Mouse (Mus musculus) myocyte (in vitro differentiated cells): ENCODE results near the gene Hspb9. TPM values are rescaled to one million over a fixed set of nuclear protein-coding genes. Genes with fewer than 3 reads are reported as not detected.

Experiments
- H3K27me3 ChIP-seq: one replicate; pipeline ENCODE4 v1.6.1; 2011; ENCODE audit not compliant: control insufficient read depth, insufficient read depth, insufficient read length
- H3K36me3 ChIP-seq: one replicate; pipeline ENCODE4 v1.6.1; 2011; ENCODE audit not compliant: control insufficient read depth, insufficient read depth
- H3K4me2 ChIP-seq: one replicate; pipeline ENCODE4 v1.6.1; 2011; ENCODE audit warnings: low read depth, control low read depth
- H3K4me3 ChIP-seq: one replicate; pipeline ENCODE4 v1.5.1; 2011; ENCODE audit warnings: mild to moderate bottlenecking, control low read depth, moderate library complexity
- H3K79me2 ChIP-seq: one replicate; pipeline ENCODE4 v1.6.1; 2011; ENCODE audit not compliant: control insufficient read depth, insufficient read depth
- H3ac ChIP-seq: one replicate; pipeline ENCODE4 v1.6.1; 2011; ENCODE audit not compliant: control insufficient read depth, insufficient read length
- CEBPB ChIP-seq: IDR thresholded peaks from 2 replicates; pipeline ENCODE4 v1.6.1; 2011; ENCODE audit warnings: mild to moderate bottlenecking, moderate library complexity; ENCODE audit not compliant: poor library complexity, insufficient read depth, severe bottlenecking
- E2F4 ChIP-seq: IDR thresholded peaks from one replicate; pipeline ENCODE4 v1.6.1; 2011; ENCODE audit warnings: mild to moderate bottlenecking, control low read depth, moderate library complexity; ENCODE audit not compliant: insufficient read depth
- MAX ChIP-seq: IDR thresholded peaks from one replicate; pipeline ENCODE4 v1.6.1; 2011; ENCODE audit warnings: low read depth, mild to moderate bottlenecking, control low read depth
- MYOD1 ChIP-seq, 3 experiments: IDR thresholded peaks; one replicate each; pipeline ENCODE4 v1.6.1; 2011; ENCODE audit warnings: control low read depth in 2 of 3, low read depth in 2 of 3, mild to moderate bottlenecking in 2 of 3, moderate library complexity in 1 of 3; ENCODE audit not compliant: insufficient read length in 2 of 3, control insufficient read depth in 1 of 3
- MYOG ChIP-seq, 3 experiments: IDR thresholded peaks; one replicate each; pipeline ENCODE4 v1.6.1; 2011; ENCODE audit warnings: control low read depth in 2 of 3, low read depth in 2 of 3, mild to moderate bottlenecking in 2 of 3; ENCODE audit not compliant: insufficient read length in 2 of 3, control insufficient read depth in 1 of 3, insufficient read depth in 1 of 3
- POLR2A ChIP-seq: IDR thresholded peaks from one replicate; pipeline ENCODE4 v1.6.1; 2011; ENCODE audit warnings: low read depth, mild to moderate bottlenecking, control low read depth, moderate library complexity; ENCODE audit not compliant: insufficient read length
- POLR2AphosphoS2 ChIP-seq: IDR thresholded peaks from one replicate; pipeline ENCODE4 v1.6.1; 2011; ENCODE audit warnings: low read depth, control low read depth; ENCODE audit not compliant: insufficient read length
- REST ChIP-seq: IDR thresholded peaks from one replicate; pipeline ENCODE4 v1.6.1; 2011; ENCODE audit warnings: mild to moderate bottlenecking, control low read depth, moderate library complexity; ENCODE audit not compliant: insufficient read depth, insufficient read length
- SRF ChIP-seq: IDR thresholded peaks from one replicate; pipeline ENCODE4 v1.6.1; 2011; ENCODE audit warnings: low read depth; ENCODE audit not compliant: control insufficient read depth, insufficient read length
- TCF12 ChIP-seq: IDR thresholded peaks from one replicate; pipeline ENCODE4 v1.6.1; 2011; ENCODE audit warnings: mild to moderate bottlenecking, control low read depth; ENCODE audit not compliant: poor library complexity, insufficient read depth, severe bottlenecking
- TCF3 ChIP-seq: IDR thresholded peaks from one replicate; pipeline ENCODE4 v1.6.1; 2011; ENCODE audit warnings: low read depth, control low read depth; ENCODE audit not compliant: insufficient read length
- USF1 ChIP-seq: IDR thresholded peaks from one replicate; pipeline ENCODE4 v1.6.1; 2011; ENCODE audit warnings: low read depth, mild to moderate bottlenecking, control low read depth, moderate library complexity
- polyA plus RNA-seq: library from polyadenylated mRNA; unstranded; fragments of >200 nt; fragmentation: generic; extraction: Trizol; gene quantifications from one replicate; pipeline ENCODE4 v1.2.1, GENCODE M21; 2012; ENCODE audit warnings: missing spikeins

Hspb9 gene
- polyA plus RNA-seq, 1 experiment: 0.23 TPM

DNA sequence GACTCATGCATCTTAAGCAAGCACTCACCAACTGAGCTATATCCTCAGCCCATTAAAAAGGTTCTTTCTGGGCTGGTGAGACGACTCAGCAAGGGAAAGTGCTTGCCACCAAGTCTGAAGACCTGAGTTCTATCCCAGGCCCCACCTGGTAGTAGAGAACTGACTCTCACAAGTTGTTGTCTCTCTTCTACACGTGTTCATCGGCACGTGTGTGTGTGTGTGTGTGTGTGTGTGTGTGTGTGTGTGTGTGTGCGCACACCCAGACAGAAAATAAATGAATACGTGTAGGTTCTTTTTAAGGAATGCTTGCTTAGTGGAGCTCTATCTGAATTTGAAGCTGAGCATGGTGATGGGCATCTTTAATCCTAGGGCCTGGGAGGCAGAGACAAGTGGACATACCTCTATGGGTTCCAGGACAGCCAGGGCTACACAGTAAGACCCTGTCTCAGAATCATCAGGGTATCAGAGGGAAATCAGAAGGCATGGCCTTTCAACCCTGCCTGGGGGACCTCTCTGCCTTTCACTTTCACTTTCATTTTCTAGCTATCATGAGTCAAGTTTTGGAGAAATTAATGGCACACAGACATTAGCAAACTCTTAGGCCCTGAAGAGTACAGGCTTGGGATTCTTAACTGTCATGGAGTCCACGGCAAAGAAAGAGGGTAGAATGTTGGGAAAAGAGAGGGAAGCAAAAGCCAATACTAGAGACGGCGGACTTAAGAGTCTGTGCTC is 21.6 kb downstream of the Hspb9 start:
- peak overlapping the region; percentile 96 for H3K4me2 ChIP-seq
- H3K27me3 ChIP-seq: no peaks in the 10 kb centered on the region
- peaks cover 77% of the 10 kb centered on the region for H3K79me2 ChIP-seq
- no peak overlapping the region for H3ac ChIP-seq
- TF ChIP-seq TCF3 (no peak), POLR2AphosphoS2 (no peak), MAX (no peak), REST (no peak), MYOD1 (IDR thresholded peaks at IDR 0.05; ENCODE audit: control insufficient read depth in 1 of 3, insufficient read length in 2 of 3, low read depth in 2 of 3) (no peak), MYOG (IDR thresholded peaks at IDR 0.05; ENCODE audit: control insufficient read depth in 1 of 3, insufficient read depth in 1 of 3, insufficient read length in 2 of 3, low read depth in 2 of 3) (no peak)
- peaks cover 12% of the 10 kb centered on the region for H3K36me3 ChIP-seq
- H3K4me3 ChIP-seq: no peak overlapping the region

DNA sequence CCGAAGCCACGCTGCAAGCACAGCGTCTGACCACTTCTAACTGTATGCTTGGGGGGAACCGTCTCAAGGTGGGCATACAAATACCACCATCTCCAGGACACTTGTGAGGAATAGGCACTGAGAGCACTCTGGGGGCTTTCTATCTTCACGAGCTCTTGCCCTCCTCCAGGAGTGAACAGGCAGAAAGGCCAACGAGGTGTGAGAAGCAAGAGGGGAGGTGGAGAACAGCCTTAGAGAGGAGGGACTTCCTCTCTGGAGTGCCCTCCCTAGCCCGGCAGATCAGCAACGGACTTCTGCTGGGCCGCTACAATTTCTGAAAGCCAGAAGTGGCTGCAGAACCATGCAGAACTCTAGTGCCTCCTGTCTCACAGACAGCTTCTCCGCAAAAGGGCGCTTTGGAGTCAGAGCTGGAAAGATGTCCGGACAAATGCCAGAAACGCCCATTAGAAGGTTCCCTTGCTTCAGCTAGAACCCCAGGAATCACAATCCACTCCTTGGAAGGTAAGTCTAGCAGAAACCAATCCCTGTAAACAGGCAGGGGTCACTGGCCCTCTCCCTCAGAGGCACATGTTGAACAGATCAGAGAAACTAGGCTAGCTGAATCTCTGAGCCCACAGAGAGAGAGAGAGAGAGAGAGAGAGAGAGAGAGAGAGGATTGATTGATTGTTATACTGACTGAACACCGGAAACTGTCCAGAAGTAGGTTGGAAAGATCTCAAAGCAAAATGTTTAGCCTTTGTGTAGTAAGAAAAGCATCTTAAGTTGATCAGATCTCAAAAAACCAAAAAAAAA is 22.5 kb downstream of the Hspb9 start:
- Histone ChIP-seq H3K4me2 (peak overlapping the region; percentile 96), H3K36me3 (peaks cover 12% of the 10 kb centered on the region), H3K79me2 (peaks cover 68% of the 10 kb centered on the region), H3K4me3 (peak overlapping the region; percentile 99), H3K27me3 (no peaks in the 10 kb centered on the region), H3ac (no peak overlapping the region)
- TF ChIP-seq E2F4: no peak
- no peak for TF ChIP-seq USF1
- no peak for TF ChIP-seq CEBPB
- no peak for TF ChIP-seq MAX
- no peak for TF ChIP-seq TCF3
- TF ChIP-seq SRF: no peak
- no peak for TF ChIP-seq POLR2A
- TF ChIP-seq MYOG (IDR thresholded peaks at IDR 0.05; ENCODE audit: control insufficient read depth in 1 of 3, insufficient read depth in 1 of 3, insufficient read length in 2 of 3, low read depth in 2 of 3): no peak
- no peak for TF ChIP-seq REST
- no peak for TF ChIP-seq MYOD1 (IDR thresholded peaks at IDR 0.05; ENCODE audit: control insufficient read depth in 1 of 3, insufficient read length in 2 of 3, low read depth in 2 of 3)
- no peak for TF ChIP-seq TCF12
- TF ChIP-seq POLR2AphosphoS2: no peak

DNA sequence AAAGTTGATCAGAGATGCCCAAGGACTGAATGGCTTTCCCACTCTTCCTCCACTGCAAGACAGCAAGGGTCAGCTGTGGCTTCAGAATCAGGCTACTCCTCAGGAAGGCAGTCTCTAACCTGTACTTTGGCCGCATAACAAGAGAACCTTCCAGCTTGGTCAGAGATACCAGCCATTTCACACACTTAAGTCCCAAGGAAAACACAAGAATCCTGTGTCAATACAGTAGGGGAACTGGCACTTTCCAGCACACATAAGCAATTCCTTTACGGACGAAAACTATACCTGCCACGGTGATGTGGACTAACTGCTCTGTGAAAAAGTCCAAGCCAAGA is 23.1 kb downstream of the Hspb9 start:
- TF ChIP-seq MYOD1 (IDR thresholded peaks at IDR 0.05; ENCODE audit: control insufficient read depth in 1 of 3, insufficient read length in 2 of 3, low read depth in 2 of 3) (no peak), MAX (no peak), SRF (no peak), E2F4 (no peak), CEBPB (no peak), REST (no peak), POLR2AphosphoS2 (no peak), USF1 (no peak)
- peak overlapping the region; percentile 96 for H3K4me2 ChIP-seq
- H3K36me3 ChIP-seq: peaks cover 12% of the 10 kb centered on the region
- peak overlapping the region; percentile 99 for H3K4me3 ChIP-seq
- H3K27me3 ChIP-seq: no peaks in the 10 kb centered on the region
- H3K79me2 ChIP-seq: peaks cover 63% of the 10 kb centered on the region
- H3ac ChIP-seq: no peak overlapping the region

DNA sequence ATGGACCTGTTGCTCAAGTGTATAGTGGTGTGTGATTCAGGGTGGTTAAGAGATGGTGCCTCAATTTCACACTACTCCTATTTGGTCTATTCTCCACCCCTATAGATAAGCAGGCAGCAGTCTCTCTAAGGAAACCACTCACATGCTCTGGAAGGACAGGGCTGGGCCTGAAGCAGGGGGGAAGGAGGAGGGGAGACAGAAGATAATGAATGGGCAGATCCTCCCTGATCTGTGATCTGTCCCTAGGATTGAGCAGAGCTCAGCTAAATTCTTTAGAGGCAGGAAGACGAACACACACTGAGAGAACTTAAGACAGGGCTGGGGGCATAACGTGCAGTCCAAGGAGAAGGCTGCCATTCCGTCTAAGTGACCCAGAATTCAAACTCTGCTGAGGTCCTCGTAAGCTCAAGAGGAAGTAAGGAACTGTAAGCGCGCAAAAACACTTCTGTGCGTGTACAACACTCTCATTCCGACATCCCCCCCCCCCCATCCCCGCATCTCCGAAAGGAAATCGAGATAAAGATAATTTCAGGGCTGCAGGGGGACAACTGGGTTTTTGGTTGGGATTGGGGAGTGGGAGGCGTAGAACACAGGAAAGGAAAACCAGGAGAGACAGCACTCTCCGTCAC is 23.6 kb downstream of the Hspb9 start:
- H3K36me3 ChIP-seq: peaks cover 12% of the 10 kb centered on the region
- peak overlapping the region; percentile 96 for H3K4me2 ChIP-seq
- no peaks in the 10 kb centered on the region for H3K27me3 ChIP-seq
- no peak for TF ChIP-seq MAX
- TF ChIP-seq MYOG (IDR thresholded peaks at IDR 0.05; ENCODE audit: control insufficient read depth in 1 of 3, insufficient read depth in 1 of 3, insufficient read length in 2 of 3, low read depth in 2 of 3): no peak
- peaks cover 58% of the 10 kb centered on the region for H3K79me2 ChIP-seq
- peak overlapping the region; percentile 99 for H3K4me3 ChIP-seq
- peak overlapping the region; percentile 38 for H3ac ChIP-seq

DNA sequence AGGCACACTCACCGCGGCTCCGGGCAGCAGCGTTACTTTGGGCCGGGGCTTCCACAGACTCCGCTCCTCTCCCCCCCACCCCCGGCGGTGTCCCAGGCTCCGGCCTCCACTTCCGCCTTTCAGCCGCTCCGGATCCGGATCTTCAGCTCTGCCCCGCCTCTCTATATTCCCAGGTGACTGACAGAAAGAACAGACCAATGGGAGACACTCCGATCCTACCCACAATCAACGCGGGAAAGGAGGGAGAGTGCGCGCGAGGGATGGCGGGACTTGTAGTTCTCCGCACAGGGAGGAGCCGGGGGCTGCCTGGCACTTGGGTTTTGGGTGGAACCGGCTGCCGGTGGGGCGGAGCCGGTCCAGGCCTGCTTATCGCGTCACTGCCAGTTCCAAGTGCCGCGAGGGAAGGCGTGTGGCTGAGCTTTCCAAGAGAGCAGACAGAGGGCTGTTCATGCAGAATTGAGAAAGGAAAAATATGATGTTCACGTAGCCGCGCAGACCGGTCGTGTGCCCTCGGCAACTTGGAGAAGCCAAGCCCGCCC is 24.5 kb downstream of the Hspb9 start, which contains the start of gene Rab5c:
Rab5c (minus strand) TSS at position 150 of the 539 bp plus-strand sequence.
- H3K4me3 ChIP-seq: peak within 1 kb of the TSS; percentile 99

More for the DNA sequence above, 24.5 kb downstream of the Hspb9 start, which contains the start of gene Rab5c:
- Histone ChIP-seq H3K4me2 (peak within 1 kb of the TSS; percentile 96), H3ac (peak within 1 kb of the TSS; percentile 38), H3K27me3 (no peaks in the 10 kb centered on the region), H3K36me3 (peaks cover 5% of the 10 kb centered on the region), H3K79me2 (peaks cover 49% of the 10 kb centered on the region)
- TF ChIP-seq TCF3 (no peak), E2F4 (peak; percentile 51), POLR2AphosphoS2 (peak; percentile 66), SRF (no peak), MYOG (IDR thresholded peaks at IDR 0.05; ENCODE audit: control insufficient read depth in 1 of 3, insufficient read depth in 1 of 3, insufficient read length in 2 of 3, low read depth in 2 of 3) (peak in 1 of 3 experiments; percentile 44), MYOD1 (IDR thresholded peaks at IDR 0.05; ENCODE audit: control insufficient read depth in 1 of 3, insufficient read length in 2 of 3, low read depth in 2 of 3) (peak in 1 of 3 experiments; percentile 47), POLR2A (peak; percentile 62)
